Mouse (Mus musculus) mouse embryonic stem cell (cell line): ENCODE data around the gene Ghrh.
"Not testable (repeated sequence)": the region's sequence is repeated elsewhere in the genome, so short reads cannot be mapped to it uniquely, and the experiment has no call there.

ENCODE experiments used
- in situ Hi-C, 2 experiments: fragments of 300-500 bp; cut with MboI; formaldehyde crosslinking; loops; 1 replicate in 1 of 2; 3 replicates in 1 of 2; pipeline ENCODE4 v1.14.3; 2019 to 2020; ENCODE audit warnings: low sequenced_read_pairs in 2 of 2, low pct_unique_long_range_greater_than_20kb in 1 of 2, mixed read lengths in 1 of 2; ENCODE audit not compliant: unreplicated experiment in 1 of 2

Ghrh gene

DNA sequence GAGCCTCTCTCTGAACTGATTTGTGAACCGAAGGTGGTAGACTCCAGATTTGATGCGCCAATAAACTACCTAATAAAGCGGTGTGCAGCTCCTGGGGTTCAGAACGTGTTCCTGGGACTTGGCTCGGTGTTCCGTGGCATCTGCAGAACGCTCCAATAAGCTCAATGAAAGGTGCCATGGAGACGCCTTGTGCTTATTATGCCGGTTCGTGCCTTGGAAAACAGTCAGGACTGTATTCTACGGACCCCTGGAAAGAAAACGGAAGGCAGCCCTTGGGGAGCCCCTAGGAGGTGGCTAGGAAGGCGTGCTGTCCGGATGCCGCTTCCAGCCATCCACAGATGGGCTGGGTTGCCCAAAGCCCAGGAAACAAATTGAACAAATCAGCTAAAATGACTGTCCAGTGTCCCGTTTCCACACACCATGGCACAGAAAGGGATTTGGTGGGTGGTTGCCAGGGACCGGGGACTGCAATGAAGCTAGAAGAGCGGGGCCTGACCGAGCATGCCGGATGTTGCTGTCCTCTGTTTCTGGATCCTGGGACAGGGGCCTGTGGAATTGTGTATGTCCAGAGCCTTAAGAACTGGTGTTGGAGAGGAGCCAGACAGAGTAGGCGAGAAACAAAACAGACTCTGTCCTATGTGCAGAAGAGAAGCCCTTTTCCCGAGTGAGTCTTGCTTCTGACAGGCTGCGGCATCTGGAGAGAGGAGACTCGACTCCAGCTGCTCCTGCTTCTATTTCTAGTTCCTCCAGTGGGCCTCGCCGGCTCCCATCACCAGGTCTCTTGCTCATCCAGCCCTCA lies at the start of gene Ghrh:
TSS of gene Ghrh (minus strand) at position 146 of the 799 bp plus-strand sequence.
- in situ Hi-C loops: loop anchor here in 1 of 2 experiments (10.0 kb wide), 1 partner anchor 227 kb away; the partner anchor contains the start of gene Blcap

- in situ Hi-C loops: no loop called here
These were observed 48.7 kb upstream of the Ghrh start for GRCm38 (mm10) chr2:157395960-157396359.

DNA sequence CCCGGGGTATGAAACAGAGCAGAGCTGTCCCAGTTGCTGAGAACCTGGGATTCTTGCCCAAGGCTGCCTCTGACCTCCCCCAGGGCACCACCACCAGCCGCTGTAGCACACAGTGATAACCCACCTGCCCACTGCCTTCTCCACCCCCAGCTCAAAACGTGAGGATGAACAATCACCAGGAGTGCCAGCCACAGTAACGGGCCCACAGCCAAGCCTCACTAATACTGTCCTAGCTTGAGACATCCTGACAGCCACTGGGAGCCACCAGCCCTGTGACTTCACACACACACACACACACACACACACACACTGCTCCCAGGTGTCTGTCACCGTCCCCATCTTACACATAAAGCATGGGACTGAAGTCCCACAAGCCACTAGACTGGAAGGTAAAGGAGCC lies 48.1 kb upstream of the Ghrh start:
- in situ Hi-C loops: no loop called here

DNA sequence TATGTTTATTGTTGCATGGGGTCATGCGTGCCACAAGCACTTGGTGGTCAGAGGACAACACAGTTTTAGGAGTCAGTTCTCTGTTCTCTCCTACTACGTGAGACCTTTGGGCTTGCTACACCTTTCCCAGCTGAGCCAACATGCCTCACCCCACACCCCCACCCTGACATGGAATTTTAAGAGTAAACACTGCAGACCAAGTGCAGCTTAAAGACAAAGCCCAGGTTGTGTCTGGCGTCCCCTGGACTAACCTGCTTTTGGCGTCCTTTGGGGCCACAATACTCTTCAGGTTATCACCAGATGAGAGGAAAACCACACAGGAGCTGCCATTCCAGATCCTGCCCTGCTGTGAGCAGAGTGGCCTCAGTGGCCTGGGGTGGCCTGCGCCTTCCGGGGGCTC lies 47.6 kb upstream of the Ghrh start:
- in situ Hi-C loops: no loop called here

DNA sequence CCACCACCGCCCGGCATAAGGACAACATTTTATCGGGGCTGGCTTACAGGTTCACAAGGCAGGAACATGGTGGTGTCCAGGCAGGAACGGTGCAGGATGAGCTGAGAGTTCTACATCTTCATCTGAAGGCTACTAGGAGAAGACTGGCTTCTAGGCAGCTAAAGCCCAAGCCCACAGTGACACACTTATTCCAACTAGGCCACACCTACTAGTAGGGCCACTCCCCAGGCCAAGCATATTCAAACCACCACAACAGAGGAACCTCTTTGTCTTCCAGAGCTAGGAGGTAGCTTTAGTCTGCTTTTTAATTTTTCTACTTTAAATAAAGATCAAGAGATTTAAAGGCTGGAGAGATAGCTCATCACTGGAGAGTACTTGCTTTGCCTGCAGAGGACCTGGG lies 46.2 kb upstream of the Ghrh start:
- in situ Hi-C loops: no loop called here

DNA sequence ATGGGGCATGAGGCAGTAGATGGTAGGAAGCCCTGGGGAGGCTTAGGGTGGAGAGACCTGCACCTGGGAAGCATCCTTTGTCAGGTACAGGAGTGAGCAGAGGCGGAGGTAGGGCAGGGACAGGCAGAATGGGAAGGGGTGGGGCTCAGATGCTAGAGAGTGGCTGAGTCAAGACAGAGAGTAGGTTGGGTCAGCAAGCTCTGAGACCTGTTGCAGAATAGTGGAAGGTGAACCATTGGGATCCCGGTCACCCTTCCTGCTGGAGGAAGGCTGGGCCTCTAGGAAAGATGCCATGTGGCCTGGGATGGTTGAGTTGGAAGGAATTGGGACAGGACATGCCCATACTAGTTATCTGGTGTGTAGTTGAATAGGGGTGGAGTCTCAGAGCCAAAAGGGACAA lies 45.0 kb upstream of the Ghrh start:
- in situ Hi-C loops: no loop called here

- in situ Hi-C loops: no loop called here
These were observed 42.2 kb upstream of the Ghrh start for GRCm38 (mm10) chr2:157389591-157389921.

- in situ Hi-C loops: not testable (repeated sequence)
These were observed 41.7 kb upstream of the Ghrh start for GRCm38 (mm10) chr2:157388901-157389590.

DNA sequence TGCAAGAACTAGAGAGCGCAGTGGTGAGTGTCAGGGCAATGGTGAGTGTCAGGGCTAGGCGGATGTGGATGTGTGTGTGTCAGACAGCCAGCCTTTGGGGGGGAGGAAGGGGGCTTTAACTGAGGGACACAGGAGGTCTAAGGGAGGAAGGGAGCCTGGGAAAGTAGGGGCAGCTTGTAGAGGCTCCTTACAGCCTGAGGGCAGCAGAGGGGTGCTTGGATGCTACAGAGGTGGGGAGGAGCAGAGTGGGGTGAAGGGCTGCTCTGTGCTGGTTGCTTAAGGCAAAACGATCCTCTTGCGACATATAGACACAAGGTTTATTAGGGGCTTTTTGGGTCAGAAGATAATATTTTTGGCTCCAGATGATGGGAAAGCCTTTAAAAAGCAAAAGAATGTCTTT lies 37.5 kb upstream of the Ghrh start:
- in situ Hi-C loops: no loop called here

GRCm38 (mm10) chr2:157376995-157377394 lies 29.7 kb upstream of the Ghrh start:
- in situ Hi-C loops: loop anchor here in 1 of 2 experiments (5.0 kb wide), 1 partner anchor 40 kb away; the partner anchor contains the start of gene Src

GRCm38 (mm10) chr2:157375794-157376757 lies 28.8 kb upstream of the Ghrh start:
- in situ Hi-C loops: loop anchor here in 1 of 2 experiments (5.0 kb wide), 1 partner anchor 41 kb away; the partner anchor contains the start of gene Src

GRCm38 (mm10) chr2:157375051-157375450 lies 27.7 kb upstream of the Ghrh start:
- in situ Hi-C loops: loop anchor here in 1 of 2 experiments (5.0 kb wide), 1 partner anchor 42 kb away; the partner anchor contains the start of gene Src

- in situ Hi-C loops: no loop called here
These were observed 26.4 kb upstream of the Ghrh start for GRCm38 (mm10) chr2:157373681-157374080.

DNA sequence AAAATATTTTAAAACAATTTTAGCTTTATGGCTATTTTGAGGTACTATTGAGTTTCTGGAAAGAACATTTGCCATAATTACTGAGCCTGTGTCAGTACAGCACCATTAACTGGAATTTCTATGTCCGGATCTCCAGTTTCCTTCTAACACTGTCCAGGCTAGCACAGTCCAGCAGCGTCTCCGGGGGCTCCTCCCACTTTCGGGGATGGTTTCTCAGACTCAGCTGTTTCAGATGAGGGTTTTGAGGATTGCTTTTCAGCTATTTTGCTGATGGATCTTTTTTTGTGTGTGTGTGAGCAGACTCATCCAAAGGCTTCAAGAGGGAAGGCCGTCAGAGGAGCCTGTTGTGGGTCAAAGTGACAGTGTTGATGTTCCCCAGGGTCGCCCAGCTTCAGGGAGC lies 24.4 kb upstream of the Ghrh start:
- in situ Hi-C loops: no loop called here

DNA sequence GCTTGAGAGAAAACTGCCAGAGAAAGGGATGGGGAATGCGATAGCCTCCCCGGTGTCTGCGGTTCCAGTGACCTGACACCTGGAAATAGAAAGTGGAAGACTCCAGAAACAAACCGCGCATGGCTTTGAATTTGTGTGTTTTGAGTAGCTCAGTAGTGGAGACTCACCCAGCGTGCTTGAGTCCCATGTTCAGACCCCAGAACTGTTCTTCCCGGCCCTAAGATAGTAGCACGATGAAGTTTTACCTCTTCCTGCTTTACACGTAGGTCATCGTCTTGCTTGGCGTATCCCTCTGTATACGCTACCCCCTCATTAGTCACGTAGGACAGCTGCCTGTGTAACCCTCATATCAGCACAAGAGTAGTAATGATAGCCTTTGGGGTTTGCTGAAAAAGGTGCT lies 20.7 kb upstream of the Ghrh start:
- in situ Hi-C loops: no loop called here

- in situ Hi-C loops: no loop called here
These were observed 20.0 kb upstream of the Ghrh start, which contains the start of gene Manbal for GRCm38 (mm10) chr2:157367184-157367893. TSS of gene Manbal (plus strand) at chr2:157367594.

- in situ Hi-C loops: no loop called here
These were observed 19.5 kb upstream of the Ghrh start for GRCm38 (mm10) chr2:157366762-157367161.

- in situ Hi-C loops: no loop called here
These were observed 15.7 kb upstream of the Ghrh start for GRCm38 (mm10) chr2:157363031-157363430.
